In the genomic region with DNA sequence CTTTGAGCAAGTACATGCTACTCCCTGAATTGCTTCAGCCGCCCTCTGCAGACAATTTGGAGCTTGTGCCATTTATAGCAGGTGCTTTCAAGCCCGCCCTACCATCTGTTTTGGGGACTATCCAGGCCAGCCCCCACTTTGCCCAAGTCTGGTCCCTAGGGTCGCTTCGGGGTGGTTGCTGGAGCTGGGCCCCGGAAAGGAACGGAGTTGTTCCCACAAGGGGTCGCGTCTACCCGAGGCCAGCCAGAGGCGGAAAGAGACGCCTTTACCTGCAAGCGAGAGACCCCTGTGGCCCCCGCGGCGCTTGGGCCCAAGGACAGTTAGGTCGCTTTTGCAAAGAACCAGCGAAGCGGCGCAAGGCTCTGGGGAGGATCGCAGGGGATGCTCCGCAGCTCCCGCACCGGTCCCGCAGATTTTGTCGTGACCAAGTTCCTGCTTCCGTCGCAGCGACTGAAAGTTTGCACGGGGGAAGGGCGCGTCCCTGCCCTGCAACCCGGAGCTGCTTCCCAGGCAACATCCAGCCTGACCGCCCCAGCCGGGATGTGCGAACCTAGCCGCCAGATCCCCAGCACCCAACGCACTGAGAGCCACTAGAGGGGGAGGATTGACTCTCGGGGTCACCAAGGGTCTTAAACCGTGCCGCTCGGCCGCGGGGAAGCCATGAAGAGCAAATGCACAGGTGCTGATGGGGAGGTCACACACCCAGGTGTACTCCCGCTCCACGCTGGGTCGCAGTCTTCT, we compare ENCODE assay signal across 8 mouse cellular contexts. TPM values are rescaled to one million over a fixed set of nuclear protein-coding genes. Genes with fewer than 3 reads are reported as not detected.
DNase-seq lines count a peak whose midpoint lies in the region; ATAC-seq and TF ChIP-seq lines count a peak whose summit lies in the region.

TSS of gene Mansc1 (minus strand) at position 542 of the 741 bp plus-strand sequence.

- peak within 1 kb of the TSS; percentile 70 for H3K4me3 ChIP-seq in brown adipose tissue, adult 24 weeks (ENCODE audit: insufficient read depth, low read depth, low read length)
- H3K4me3 ChIP-seq in heart, embryonic 16.5 days (ENCODE audit: low read length): peak within 1 kb of the TSS; percentile 83
- H3K4me3 ChIP-seq in kidney, postnatal 0 days (replicated peaks; ENCODE audit: low read depth, low read length): peak within 1 kb of the TSS; percentile 58
- peak within 1 kb of the TSS; percentile 47 for H3K4me3 ChIP-seq in neural tube, embryonic 13.5 days

- peak; percentile 26; the same call in 1 of the 2 replicates for TF ChIP-seq CTCF in kidney, postnatal 0 days (IDR thresholded peaks at IDR 0.05; ENCODE audit: low read depth)

- ATAC-seq in erythroid progenitor cell, adult 5-6 weeks (replicated peaks; ENCODE audit: low FRiP score, poor library complexity, severe bottlenecking): peak; percentile 34; the same call in 1 of the 2 replicates
- ATAC-seq in heart, embryonic 16.5 days (replicated peaks; ENCODE audit: extremely low read depth, insufficient read depth, low FRiP score): peak; percentile 76
- ATAC-seq in kidney, postnatal 0 days (replicated peaks; ENCODE audit: low FRiP score, low read depth): peak; percentile 73
- peak; percentile 59; the same call in 1 of the 2 replicates for ATAC-seq in neural tube, embryonic 13.5 days (ENCODE audit: low read depth)

- DNase-seq in ES-CJ7 (ENCODE audit: low read depth, low spot score): peak; percentile 66
- peak; percentile 62 for DNase-seq in kidney, postnatal 0 days (ENCODE audit: low spot score)
- peak; percentile 53 to 68 for DNase-seq in lung, adult 18-20 months
- peak; percentile 50 for DNase-seq in thymus, postnatal 36 days

- H3K4me1 ChIP-seq in brown adipose tissue, adult 24 weeks (ENCODE audit: control insufficient read depth, insufficient read depth, insufficient read length, low read length): peaks cover 2% of the 10 kb centered on the region
- peaks cover 5% of the 10 kb centered on the region; the same call in 1 of the 2 replicates for H3K4me1 ChIP-seq in heart, embryonic 16.5 days (ENCODE audit: control insufficient read depth, insufficient read depth, low read length)
- H3K4me1 ChIP-seq in kidney, postnatal 0 days (replicated peaks; ENCODE audit: insufficient read depth, low read length): no peaks in the 10 kb centered on the region; the same call in 1 of the 2 replicates
- H3K4me1 ChIP-seq in neural tube, embryonic 13.5 days (replicated peaks): peaks cover 11% of the 10 kb centered on the region

- H3K4me2 ChIP-seq in heart, embryonic 16.5 days (ENCODE audit: low read depth, low read length): peak within 1 kb of the TSS; percentile 70
- H3K4me2 ChIP-seq in kidney, postnatal 0 days (ENCODE audit: low read length): peak within 1 kb of the TSS; percentile 99
- peak within 1 kb of the TSS; percentile 79 for H3K4me2 ChIP-seq in neural tube, embryonic 13.5 days

- H3K27me3 ChIP-seq in heart, embryonic 16.5 days (ENCODE audit: control insufficient read depth, insufficient read depth, low read length): no peaks in the 10 kb centered on the region
- H3K27me3 ChIP-seq in kidney, postnatal 0 days (ENCODE audit: insufficient read depth, low read length): no peaks in the 10 kb centered on the region
- peaks cover 37% of the 10 kb centered on the region for H3K27me3 ChIP-seq in neural tube, embryonic 13.5 days

- no peak within 1 kb of the TSS for H3K27ac ChIP-seq in brown adipose tissue, adult 24 weeks (replicated peaks; ENCODE audit: low read depth, low read length)
- peak within 1 kb of the TSS; percentile 82 for H3K27ac ChIP-seq in heart, embryonic 16.5 days (ENCODE audit: low read length)
- peak within 1 kb of the TSS; percentile 81 for H3K27ac ChIP-seq in kidney, postnatal 0 days
- no peak within 1 kb of the TSS for H3K27ac ChIP-seq in neural tube, embryonic 13.5 days (replicated peaks)

- no peaks in the 10 kb centered on the region for H3K36me3 ChIP-seq in heart, embryonic 16.5 days (ENCODE audit: control insufficient read depth, insufficient read depth)
- no peaks in the 10 kb centered on the region for H3K36me3 ChIP-seq in kidney, postnatal 0 days (ENCODE audit: insufficient read depth, low read length)
- H3K36me3 ChIP-seq in neural tube, embryonic 13.5 days: no peaks in the 10 kb centered on the region

- peak within 1 kb of the TSS; percentile 87 for H3K9ac ChIP-seq in heart, embryonic 16.5 days (ENCODE audit: low read length)
- H3K9ac ChIP-seq in kidney, postnatal 0 days (ENCODE audit: low read depth, low read length): peak within 1 kb of the TSS; percentile 80
- peak within 1 kb of the TSS; percentile 64 for H3K9ac ChIP-seq in neural tube, embryonic 13.5 days

- no peaks in the 10 kb centered on the region for H3K9me3 ChIP-seq in heart, embryonic 16.5 days (replicated peaks; ENCODE audit: control insufficient read depth, low read length)
- H3K9me3 ChIP-seq in kidney, postnatal 0 days (replicated peaks; ENCODE audit: low read length): no peaks in the 10 kb centered on the region
- no peaks in the 10 kb centered on the region for H3K9me3 ChIP-seq in neural tube, embryonic 13.5 days

- WGBS in heart, embryonic 16.5 days: 1% methylated on average over 46 of the region's 46 CpGs
- under 1% methylated on average over 46 of the region's 46 CpGs for WGBS in kidney, postnatal 0 days
- WGBS in neural tube, embryonic 13.5 days: 1% methylated on average over 46 of the region's 46 CpGs

RNA-seq across cellular contexts. Expression of gene Mansc1, which starts in this region (rescaled TPM):
- polyA plus RNA-seq in brown adipose tissue, adult 24 weeks (2012; ENCODE audit: insufficient read depth, insufficient read length, missing spikeins): 0.87 and 1.3 TPM in 2 replicates
- not detected in 2 replicates for total RNA-seq in erythroid progenitor cell, adult 5-6 weeks (2015; ENCODE audit: low replicate concordance)
- not detected in 2 replicates for total RNA-seq in erythroid progenitor cell, adult 5-6 weeks (2017; ENCODE audit: low replicate concordance)
- 5.8 and 8.0 TPM in 2 replicates for polyA plus RNA-seq in heart, embryonic 16.5 days (2015; fragmentation: Nextera tagmentation; extraction: Ambion mirVana)
- 13.3 and 13.5 TPM in 2 replicates for polyA plus RNA-seq in kidney, postnatal 0 days (2015; fragmentation: Nextera tagmentation; extraction: Ambion mirVana)
- 1.1 and 1.5 TPM in 2 replicates for polyA plus RNA-seq in neural tube, embryonic 13.5 days (2015; fragmentation: Nextera tagmentation; extraction: Ambion mirVana)

Comparison
In these comparisons a context has a peak if more than half of its experiments do, and no peak if none do; other contexts are left out.
1. Peak in ATAC-seq in erythroid progenitor cell, adult 5-6 weeks; RNA of the gene not detected or under 1 TPM.
2. H3K27ac ChIP-seq: peak in heart, embryonic 16.5 days (single experiment) and kidney, postnatal 0 days (single experiment); none in brown adipose tissue, adult 24 weeks (single experiment) and neural tube, embryonic 13.5 days (single experiment).
3. Peak in every context shown above with its lines, with median percentiles within 50 percentile points of each other: DNase-seq, H3K4me3 ChIP-seq, ATAC-seq, H3K4me2 ChIP-seq and H3K9ac ChIP-seq.